Mouse (Mus musculus) forebrain, embryonic 15.5 days (tissue): ENCODE results near the gene C87436. TPM values are rescaled to one million over a fixed set of nuclear protein-coding genes. Genes with fewer than 3 reads are reported as not detected.

Source experiments
- ATAC-seq: fragments of 200-750 bp; cut with Nextera tagmentation; replicated peaks from 2 replicates; pipeline ENCODE4 v1.8.0; 2017; ENCODE audit warnings: mild to moderate bottlenecking, moderate TSS enrichment, moderate library complexity
- H3K27ac ChIP-seq: fragments of 300-500 bp; sonication (generic); replicated peaks from 2 replicates; pipeline ENCODE4 v1.5.1; 2015; ENCODE audit warnings: mild to moderate bottlenecking, inconsistent platforms
- H3K27me3 ChIP-seq: fragments of 300-500 bp; sonication (generic); 2 replicates; pipeline ENCODE4 v1.6.1; 2015; ENCODE audit warnings: inconsistent platforms
- H3K36me3 ChIP-seq: fragments of 300-500 bp; sonication (generic); 2 replicates; pipeline ENCODE4 v1.6.1; 2015; ENCODE audit warnings: mild to moderate bottlenecking, inconsistent platforms
- H3K4me1 ChIP-seq: fragments of 300-500 bp; sonication (generic); 2 replicates; pipeline ENCODE4 v1.6.1; 2015; ENCODE audit warnings: inconsistent platforms
- H3K4me2 ChIP-seq: fragments of 300-500 bp; sonication (generic); replicated peaks from 2 replicates; pipeline ENCODE4 v1.6.1; 2015; ENCODE audit warnings: mild to moderate bottlenecking, inconsistent platforms
- H3K4me3 ChIP-seq: fragments of 300-500 bp; sonication (generic); 2 replicates; pipeline ENCODE4 v1.5.1; 2015; ENCODE audit warnings: mild to moderate bottlenecking, inconsistent platforms
- H3K9ac ChIP-seq: fragments of 300-500 bp; sonication (generic); replicated peaks from 2 replicates; pipeline ENCODE4 v1.6.1; 2015; ENCODE audit warnings: mild to moderate bottlenecking, inconsistent platforms
- H3K9me3 ChIP-seq: fragments of 300-500 bp; sonication (generic); 2 replicates; pipeline ENCODE4 v1.6.1; 2016; ENCODE audit warnings: inconsistent platforms
- WGBS: fragments of 180-500 bp; shearing (Covaris S2); methylation state at CpG from one replicate; pipeline ENCODE4 v1.1.7; 2015; ENCODE audit warnings: mixed read lengths; 5-methylcytosine and 5-hydroxymethylcytosine counted together
- polyA plus RNA-seq: library from polyadenylated mRNA; unstranded; fragments of >200 nt; fragmentation: Nextera tagmentation; extraction: Ambion mirVana; gene quantifications from 2 replicates; pipeline ENCODE4 v1.2.1, GENCODE M21; 2015

Gene C87436
- polyA plus RNA-seq, 1 experiment from 2014 or later: 35.3 TPM

- H3K4me2 ChIP-seq: no peak overlapping the region
- no peak overlapping the region for H3K4me3 ChIP-seq
- H3K36me3 ChIP-seq: no peaks in the 10 kb centered on the region
- no peak overlapping the region for H3K27ac ChIP-seq
- no peak overlapping the region for H3K9ac ChIP-seq
- no peaks in the 10 kb centered on the region for H3K4me1 ChIP-seq
- no peaks in the 10 kb centered on the region for H3K27me3 ChIP-seq
- H3K9me3 ChIP-seq: no peaks in the 10 kb centered on the region
- ATAC-seq: no peak
Measured at GRCm38 (mm10) chr6:86507116-86507515, 68.9 kb downstream of the C87436 start.

- no peaks in the 10 kb centered on the region for H3K27me3 ChIP-seq
- H3K4me3 ChIP-seq: no peak overlapping the region
- no peak overlapping the region for H3K27ac ChIP-seq
- H3K36me3 ChIP-seq: no peaks in the 10 kb centered on the region
- no peak for ATAC-seq
- no peaks in the 10 kb centered on the region for H3K4me1 ChIP-seq
- WGBS: 85% methylated on average over 3 of the region's 3 CpGs
- H3K4me2 ChIP-seq: no peak overlapping the region
- H3K9me3 ChIP-seq: no peaks in the 10 kb centered on the region
- H3K9ac ChIP-seq: no peak overlapping the region
Measured at GRCm38 (mm10) chr6:86508736-86509135, 70.6 kb downstream of the C87436 start.

- no peak overlapping the region for H3K4me3 ChIP-seq
- no peak for ATAC-seq
- WGBS: 88% methylated on average over 4 of the region's 4 CpGs
- no peaks in the 10 kb centered on the region for H3K27me3 ChIP-seq
- no peaks in the 10 kb centered on the region for H3K9me3 ChIP-seq
- H3K36me3 ChIP-seq: no peaks in the 10 kb centered on the region
- no peak overlapping the region for H3K27ac ChIP-seq
- no peak overlapping the region for H3K4me2 ChIP-seq
- H3K4me1 ChIP-seq: no peaks in the 10 kb centered on the region
- H3K9ac ChIP-seq: no peak overlapping the region
Measured at GRCm38 (mm10) chr6:86509194-86509865, 71.2 kb downstream of the C87436 start.

- no peak for ATAC-seq
Measured at GRCm38 (mm10) chr6:86509866-86510200, 71.7 kb downstream of the C87436 start.

GRCm38 (mm10) chr6:86510979-86511378 lies 72.8 kb downstream of the C87436 start:
- no peaks in the 10 kb centered on the region for H3K36me3 ChIP-seq
- H3K27ac ChIP-seq: no peak overlapping the region
- no peaks in the 10 kb centered on the region for H3K27me3 ChIP-seq
- H3K4me3 ChIP-seq: no peak overlapping the region
- no peak for ATAC-seq
- H3K9me3 ChIP-seq: no peaks in the 10 kb centered on the region
- WGBS: 88% methylated on average over 4 of the region's 4 CpGs
- H3K4me2 ChIP-seq: no peak overlapping the region
- no peaks in the 10 kb centered on the region for H3K4me1 ChIP-seq
- H3K9ac ChIP-seq: no peak overlapping the region

More at GRCm38 (mm10) chr6:86509866-86510200, 71.7 kb downstream of the C87436 start:
- Histone ChIP-seq H3K4me2 (no peak overlapping the region), H3K4me3 (no peak overlapping the region), H3K36me3 (no peaks in the 10 kb centered on the region), H3K4me1 (no peaks in the 10 kb centered on the region), H3K27me3 (no peaks in the 10 kb centered on the region), H3K9me3 (no peaks in the 10 kb centered on the region), H3K9ac (no peak overlapping the region), H3K27ac (no peak overlapping the region)
- WGBS: 46% methylated on average over 3 of the region's 3 CpGs

GRCm38 (mm10) chr6:86513296-86513695 lies 75.1 kb downstream of the C87436 start:
- Histone ChIP-seq H3K27me3 (no peaks in the 10 kb centered on the region), H3K9me3 (no peaks in the 10 kb centered on the region), H3K4me3 (no peak overlapping the region), H3K36me3 (no peaks in the 10 kb centered on the region), H3K27ac (no peak overlapping the region), H3K9ac (no peak overlapping the region), H3K4me2 (no peak overlapping the region), H3K4me1 (no peaks in the 10 kb centered on the region)
- WGBS: 97% methylated on average over 4 of the region's 4 CpGs
- ATAC-seq: no peak

- Histone ChIP-seq H3K36me3 (peaks cover 2% of the 10 kb centered on the region; the same call in 1 of the 2 replicates), H3K4me3 (no peak overlapping the region), H3K9ac (no peak overlapping the region), H3K9me3 (no peaks in the 10 kb centered on the region), H3K4me2 (no peak overlapping the region), H3K27me3 (no peaks in the 10 kb centered on the region), H3K4me1 (no peaks in the 10 kb centered on the region), H3K27ac (no peak overlapping the region)
- WGBS: 78% methylated on average over 1 of the region's 1 CpGs
- ATAC-seq: no peak
Measured at GRCm38 (mm10) chr6:86516021-86516420, 77.8 kb downstream of the C87436 start.

GRCm38 (mm10) chr6:86519767-86520345 lies 81.7 kb downstream of the C87436 start:
- no peak for ATAC-seq
- Histone ChIP-seq H3K9ac (no peak overlapping the region), H3K4me3 (no peak overlapping the region), H3K36me3 (peaks cover 13% of the 10 kb centered on the region; the same call in 1 of the 2 replicates), H3K4me1 (peaks cover 17% of the 10 kb centered on the region), H3K27ac (no peak overlapping the region), H3K4me2 (no peak overlapping the region), H3K9me3 (no peaks in the 10 kb centered on the region), H3K27me3 (no peaks in the 10 kb centered on the region)
- 83% methylated on average over 3 of the region's 3 CpGs for WGBS

- no peaks in the 10 kb centered on the region for H3K27me3 ChIP-seq
- H3K4me2 ChIP-seq: peak overlapping the region; percentile 87; the same call in 1 of the 2 replicates
- 82% methylated on average over 5 of the region's 5 CpGs for WGBS
- H3K27ac ChIP-seq: no peak overlapping the region
- peak overlapping the region; percentile 5; the same call in 1 of the 2 replicates for H3K4me3 ChIP-seq
- no peak for ATAC-seq
- H3K4me1 ChIP-seq: peaks cover 17% of the 10 kb centered on the region
- no peaks in the 10 kb centered on the region for H3K9me3 ChIP-seq
- H3K36me3 ChIP-seq: peaks cover 13% of the 10 kb centered on the region; the same call in 1 of the 2 replicates
- H3K9ac ChIP-seq: no peak overlapping the region
Measured at GRCm38 (mm10) chr6:86522001-86522911, 84.1 kb downstream of the C87436 start.

Other genes starting within 250 kb of the C87436 start
- 11.5 and 12.6 TPM in 2 replicates for gene Tgfa, start 243.2 kb upstream of the C87436 start, polyA plus RNA-seq
- 119 and 123 TPM in 2 replicates for gene Fam136a, start 72.7 kb upstream of the C87436 start, polyA plus RNA-seq
- 510 and 573 TPM in 2 replicates for gene Snrpg, start 67.1 kb upstream of the C87436 start, polyA plus RNA-seq
- 102 and 110 TPM in 2 replicates for gene Pcyox1, start 41.2 kb upstream of the C87436 start, polyA plus RNA-seq
- 396 and 401 TPM in 2 replicates for gene Tia1, start 34.2 kb upstream of the C87436 start, polyA plus RNA-seq
- not detected in 2 replicates for gene Gm44790, start 11.7 kb upstream of the C87436 start, polyA plus RNA-seq
- gene Pcbp1, start 87.9 kb downstream of the C87436 start, polyA plus RNA-seq: 409 and 412 TPM in 2 replicates
- gene Asprv1, start 189.8 kb downstream of the C87436 start, polyA plus RNA-seq: 0.59 and 0.61 TPM in 2 replicates
- 22.8 and 23.2 TPM in 2 replicates for gene Mxd1, start 230.8 kb downstream of the C87436 start, polyA plus RNA-seq
- gene Snrnp27, start 246.1 kb downstream of the C87436 start, polyA plus RNA-seq: 113 and 124 TPM in 2 replicates